Mouse (Mus musculus): ENCODE measurements around the gene 4930469K13Rik. TPM values are rescaled to one million over a fixed set of nuclear protein-coding genes. Genes with fewer than 3 reads are reported as not detected.

4930469K13Rik gene
- polyA plus RNA-seq, 1 experiment from 2014 or later = 0.46 TPM

- Histone ChIP-seq H3K9me3 (no peaks in the 10 kb centered on the region), H3K4me2 (no peak overlapping the region), H3K4me3 (no peak overlapping the region), H3K9ac (no peak overlapping the region), H3K27ac (no peak overlapping the region), H3K27me3 (no peaks in the 10 kb centered on the region), H3K4me1 (peaks cover 9% of the 10 kb centered on the region; the same call in 1 of the 2 replicates), H3K36me3 (no peaks in the 10 kb centered on the region)
- ATAC-seq (ENCODE audit: borderline replicate concordance, extremely low read depth, low FRiP score, low TSS enrichment) = no peak
- WGBS = 48% methylated on average over 4 of the region's 4 CpGs
Measured at GRCm38 (mm10) chr11:33927836-33928235, 170.5 kb downstream of the 4930469K13Rik start.

GRCm38 (mm10) chr11:33927321-33927720 is 171.0 kb downstream of the 4930469K13Rik start:
- ATAC-seq (ENCODE audit: borderline replicate concordance, extremely low read depth, low FRiP score, low TSS enrichment) = no peak
- H3K4me3 ChIP-seq = no peak overlapping the region
- 39% methylated on average over 6 of the region's 6 CpGs for WGBS

GRCm38 (mm10) chr11:33926551-33926950 is 171.8 kb downstream of the 4930469K13Rik start:
- no peaks in the 10 kb centered on the region for H3K9me3 ChIP-seq
- no peaks in the 10 kb centered on the region for H3K4me1 ChIP-seq
- 42% methylated on average over 2 of the region's 2 CpGs for WGBS
- H3K4me3 ChIP-seq = no peak overlapping the region
- H3K36me3 ChIP-seq = no peaks in the 10 kb centered on the region
- no peaks in the 10 kb centered on the region for H3K27me3 ChIP-seq
- H3K4me2 ChIP-seq = no peak overlapping the region
- no peak overlapping the region for H3K9ac ChIP-seq
- no peak for ATAC-seq (ENCODE audit: borderline replicate concordance, extremely low read depth, low FRiP score, low TSS enrichment)
- H3K27ac ChIP-seq = no peak overlapping the region

More at GRCm38 (mm10) chr11:33927321-33927720, 171.0 kb downstream of the 4930469K13Rik start:
- Histone ChIP-seq H3K27me3 (no peaks in the 10 kb centered on the region), H3K4me1 (0 out of 2 replicates have a peak, but pooled peaks cover 4% of the 10 kb centered on the region), H3K27ac (no peak overlapping the region), H3K36me3 (no peaks in the 10 kb centered on the region), H3K9ac (no peak overlapping the region), H3K4me2 (no peak overlapping the region), H3K9me3 (no peaks in the 10 kb centered on the region)

GRCm38 (mm10) chr11:33925778-33926177 is 172.6 kb downstream of the 4930469K13Rik start:
- Histone ChIP-seq H3K27ac (no peak overlapping the region), H3K9me3 (no peaks in the 10 kb centered on the region), H3K4me2 (no peak overlapping the region), H3K27me3 (no peaks in the 10 kb centered on the region), H3K36me3 (no peaks in the 10 kb centered on the region), H3K4me3 (no peak overlapping the region), H3K4me1 (no peaks in the 10 kb centered on the region), H3K9ac (no peak overlapping the region)
- ATAC-seq (ENCODE audit: borderline replicate concordance, extremely low read depth, low FRiP score, low TSS enrichment) = no peak
- 55% methylated on average over 8 of the region's 8 CpGs for WGBS

Other genes starting within 250 kb of the 4930469K13Rik start
- gene Kcnmb1, start 135.5 kb downstream of the 4930469K13Rik start, polyA plus RNA-seq (2015; fragmentation: Nextera tagmentation; extraction: Ambion mirVana) = 1.5 TPM in 2 replicates
- gene Kcnip1, start 105.4 kb downstream of the 4930469K13Rik start, polyA plus RNA-seq (2015; fragmentation: Nextera tagmentation; extraction: Ambion mirVana) = 0.57 and 0.70 TPM in 2 replicates
- 2.5 and 5.3 TPM in 2 replicates for gene Lcp2, start 51.6 kb downstream of the 4930469K13Rik start, polyA plus RNA-seq (2015; fragmentation: Nextera tagmentation; extraction: Ambion mirVana)
- gene Foxi1, start 109.5 kb upstream of the 4930469K13Rik start, polyA plus RNA-seq (2015; fragmentation: Nextera tagmentation; extraction: Ambion mirVana) = not detected in 2 replicates
- gene Fam196b, start 216.3 kb upstream of the 4930469K13Rik start, polyA plus RNA-seq (2015; fragmentation: Nextera tagmentation; extraction: Ambion mirVana) = 0.04 and 0.06 TPM in 2 replicates

All from lung, embryonic 15.5 days (tissue).